Mouse (Mus musculus): Measurements from ENCODE around the gene Cemip2.
"Not testable (repeated sequence)": the region's sequence is repeated elsewhere in the genome, so short reads cannot be mapped to it uniquely, and the experiment has no call there.

Gene Cemip2

GRCm38 (mm10) chr19:21866094-21866493, 88.0 kb downstream of the Cemip2 start:
- no peak for DNase-seq (ENCODE audit: low read depth)

- not testable (repeated sequence) for DNase-seq (ENCODE audit: low read depth)
Measured at GRCm38 (mm10) chr19:21866756-21867155, 88.6 kb downstream of the Cemip2 start.

GRCm38 (mm10) chr19:21868471-21868870, 90.3 kb downstream of the Cemip2 start:
- no peak for DNase-seq (ENCODE audit: low read depth)

- no peak for DNase-seq (ENCODE audit: low read depth)
Measured at GRCm38 (mm10) chr19:21882110-21882940, 104.2 kb downstream of the Cemip2 start.

- no peak for DNase-seq (ENCODE audit: low read depth)
Measured at GRCm38 (mm10) chr19:21883053-21883452, 104.9 kb downstream of the Cemip2 start.

GRCm38 (mm10) chr19:21883922-21884321, 105.8 kb downstream of the Cemip2 start:
- DNase-seq (ENCODE audit: low read depth) = no peak

GRCm38 (mm10) chr19:21884385-21884784, 106.2 kb downstream of the Cemip2 start:
- no peak for DNase-seq (ENCODE audit: low read depth)

- DNase-seq (ENCODE audit: low read depth) = no peak
Measured at GRCm38 (mm10) chr19:21886166-21886657, 108.1 kb downstream of the Cemip2 start.

- DNase-seq (ENCODE audit: low read depth) = no peak
Measured at GRCm38 (mm10) chr19:21890699-21891098, 112.6 kb downstream of the Cemip2 start.

- no peak for DNase-seq (ENCODE audit: low read depth)
Measured at GRCm38 (mm10) chr19:21894792-21895191, 116.7 kb downstream of the Cemip2 start.

- no peak for DNase-seq (ENCODE audit: low read depth)
Measured at GRCm38 (mm10) chr19:21895540-21895939, 117.4 kb downstream of the Cemip2 start.

GRCm38 (mm10) chr19:21897122-21897827, 119.1 kb downstream of the Cemip2 start:
- DNase-seq (ENCODE audit: low read depth) = no peak

GRCm38 (mm10) chr19:21898015-21898939, 120.1 kb downstream of the Cemip2 start:
- DNase-seq (ENCODE audit: low read depth) = no peak

Data from naive thymus-derived CD4-positive, alpha-beta T cell, adult 2 months (primary cell).